Mouse (Mus musculus) E14TG2a.4 (cell line): ENCODE measurements at regions not wholly inside any gene's neighbourhood (a gene's known extent, or its start where the extent isn't known, plus 50 kb on each side); places are given as distances from the start of the nearest gene placed in this dataset.

ENCODE experiments used
- CTCF ChIP-seq: conservative IDR thresholded peaks from 2 replicates; pipeline ENCODE4 v1.5.1; 2014; ENCODE audit warnings: low read length
- NANOG ChIP-seq: IDR thresholded peaks from 2 replicates; pipeline ENCODE4 v1.6.1; 2014; ENCODE audit warnings: borderline replicate concordance, low read length, mixed read lengths
- POU5F1 ChIP-seq: IDR thresholded peaks from 2 replicates; pipeline ENCODE4 v1.6.1; 2014; ENCODE audit warnings: low read length, borderline replicate concordance

DNA sequence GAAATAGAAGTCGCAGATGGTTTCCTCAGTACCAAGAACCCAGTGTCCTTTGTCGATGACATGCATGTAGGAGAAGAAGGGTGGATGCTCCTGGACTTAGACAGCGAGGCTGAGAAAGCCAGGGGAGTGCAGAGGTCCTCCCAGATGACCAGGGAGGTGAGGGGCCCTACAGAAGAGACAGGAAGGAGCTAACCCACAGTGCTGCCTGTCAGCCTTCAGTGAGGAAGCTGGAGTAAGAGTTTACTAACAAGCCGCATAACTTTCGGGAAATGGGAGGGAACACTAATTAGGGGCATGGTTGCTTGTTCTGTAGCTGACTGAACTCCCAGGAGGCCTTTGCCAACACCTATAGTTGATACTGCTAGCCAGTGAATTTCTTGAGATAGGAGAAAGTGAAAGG is 114.5 kb downstream of the Irs2 start:
- TF ChIP-seq CTCF (no peak), NANOG (no peak), POU5F1 (no peak)
